Mouse (Mus musculus) retina, adult 2 months (tissue): ENCODE measurements at regions not wholly inside any gene's neighbourhood (a gene's known extent, or its start where the extent isn't known, plus 50 kb on each side); places are given as distances from the start of the nearest gene placed in this dataset.

Experiments
- DNase-seq: peaks from one replicate; pipeline ENCODE4 v3.0.0-alpha.2; 2012; ENCODE audit warnings: low read depth, low spot score

DNA sequence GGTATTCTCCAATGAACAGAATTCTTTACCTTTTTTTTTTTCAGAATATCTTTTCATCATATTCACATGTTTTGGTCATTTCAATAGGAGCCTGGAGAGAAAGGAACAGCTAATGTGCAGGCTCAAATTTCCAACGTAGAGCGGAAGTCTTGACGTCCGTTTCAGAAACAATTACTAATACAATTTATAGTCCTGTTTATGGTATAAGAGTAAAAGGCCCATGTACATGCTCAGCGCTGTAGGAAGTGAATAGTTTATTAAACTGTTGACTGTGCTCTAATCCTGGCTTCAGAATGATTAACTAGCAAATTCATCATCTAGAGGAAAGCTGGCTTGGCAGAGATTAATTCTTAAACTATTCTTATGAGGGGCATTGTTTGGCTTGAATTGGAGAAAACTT, 142.1 kb downstream of the Pik3r1 start:
- no peak for DNase-seq

DNA sequence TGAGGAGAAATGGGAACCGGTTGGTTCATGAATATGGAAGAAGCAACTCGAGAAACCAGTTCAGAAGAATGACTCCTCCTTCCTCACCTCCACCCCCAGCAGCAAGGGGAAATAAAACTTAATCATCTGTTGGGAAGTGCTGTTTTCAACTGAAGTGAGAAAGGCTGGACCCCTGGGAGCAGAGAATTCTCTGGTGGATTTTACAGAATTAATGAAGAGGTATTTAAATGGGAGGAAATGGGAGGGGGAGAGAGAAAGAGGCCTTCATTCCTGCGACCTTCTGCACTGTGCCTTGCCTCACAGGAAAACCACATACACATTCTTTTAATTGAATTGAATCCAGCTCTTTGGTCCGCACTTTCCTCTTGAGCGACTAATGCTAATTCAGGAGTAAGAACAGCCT, 143.8 kb downstream of the Pik3r1 start:
- DNase-seq: no peak

DNA sequence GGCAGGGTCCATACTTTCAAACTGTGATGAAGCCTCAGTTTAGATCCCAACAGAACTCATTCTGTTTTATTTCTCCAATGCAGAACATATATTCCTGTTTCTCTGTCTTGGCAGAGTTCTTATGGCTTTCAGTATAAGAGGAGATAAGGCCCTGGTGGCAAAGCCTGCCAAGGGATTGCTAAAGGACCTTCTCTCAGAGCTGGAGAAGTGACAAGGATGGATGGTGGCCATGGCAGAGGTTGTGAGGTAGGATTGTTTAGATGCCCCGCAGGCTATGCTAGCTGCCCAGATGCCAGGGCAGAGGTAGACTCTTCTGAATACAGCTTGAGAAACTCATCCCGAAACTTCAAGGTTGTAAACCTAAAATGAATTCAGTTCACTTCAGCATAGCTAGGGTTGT, 145.4 kb downstream of the Pik3r1 start:
- no peak for DNase-seq

DNA sequence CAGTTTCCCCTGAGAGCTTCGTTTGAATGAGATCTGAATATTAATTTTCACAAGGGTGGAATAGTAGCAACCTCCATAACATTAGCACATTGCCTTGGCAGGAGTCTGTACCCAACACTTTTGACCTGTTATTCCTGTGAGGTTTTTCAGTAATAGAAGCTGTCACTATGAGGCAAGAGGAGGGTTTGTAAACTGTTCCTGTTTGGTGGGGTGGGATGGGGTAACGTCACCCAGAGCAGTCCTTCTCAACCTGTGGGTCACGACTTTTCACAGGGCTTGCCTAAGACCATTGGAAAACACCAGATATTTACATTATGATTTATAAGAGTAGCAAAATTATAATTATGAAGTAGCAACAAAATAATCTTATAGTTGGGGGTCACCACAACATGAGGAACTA, 147.4 kb downstream of the Pik3r1 start:
- no peak for DNase-seq

DNA sequence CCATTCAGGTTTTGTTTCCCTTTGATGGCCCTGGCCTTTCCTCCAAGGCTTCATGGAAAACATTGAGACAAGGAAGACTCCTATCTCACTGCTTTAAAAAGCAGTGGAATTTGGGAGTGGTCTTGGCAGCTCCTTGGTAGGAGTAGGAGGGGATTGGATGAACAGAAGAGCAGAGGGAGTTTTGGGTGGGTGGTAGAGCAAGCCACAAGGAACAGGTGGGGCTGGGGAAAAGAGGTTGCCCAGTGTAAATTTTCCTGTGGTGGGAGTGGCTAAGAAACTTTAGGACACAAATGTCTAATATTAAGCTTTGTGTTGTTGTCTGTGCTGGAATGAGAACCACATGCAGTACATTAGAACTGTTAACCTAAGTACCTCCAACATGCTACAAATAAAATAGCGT, 148.9 kb downstream of the Pik3r1 start:
- no peak for DNase-seq

DNA sequence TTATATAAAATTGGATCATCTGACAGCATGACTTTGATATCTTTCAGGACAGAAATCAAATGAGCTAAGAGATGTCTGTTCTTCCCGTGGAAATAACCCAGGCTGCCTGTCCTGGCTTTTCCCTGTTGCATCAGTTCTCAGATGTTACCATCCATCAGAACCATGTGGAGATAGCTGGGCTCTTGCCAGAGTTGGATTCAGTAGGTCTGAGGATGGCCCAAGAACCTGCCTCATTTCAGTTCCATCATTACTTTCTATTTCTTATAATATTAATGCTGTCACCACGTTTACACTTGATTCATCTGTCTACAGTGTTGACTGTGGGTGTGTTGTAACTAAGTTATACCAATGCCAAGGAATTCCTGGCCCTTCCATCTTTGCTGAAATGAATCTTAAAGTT, 155.2 kb downstream of the Pik3r1 start:
- DNase-seq: no peak

DNA sequence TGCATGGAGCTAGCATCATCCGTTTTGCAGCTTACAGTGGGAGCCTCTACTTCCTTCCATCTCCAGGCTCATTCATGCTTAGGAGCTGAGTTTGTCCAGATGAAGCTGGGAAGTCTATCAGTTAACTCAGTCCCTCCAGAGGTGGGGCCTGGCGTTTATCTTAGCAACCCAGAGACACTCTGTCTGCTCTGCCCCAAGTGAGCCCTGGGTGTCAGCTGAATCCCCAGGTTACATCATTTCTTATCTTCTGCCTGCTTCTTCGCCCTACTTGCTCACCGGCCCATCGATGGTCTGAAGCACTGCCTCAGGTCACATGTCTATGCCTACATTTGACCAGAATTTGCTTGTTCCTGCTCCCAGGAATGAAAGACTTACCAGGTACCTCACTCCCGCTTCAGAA, 156.3 kb downstream of the Pik3r1 start:
- no peak for DNase-seq

DNA sequence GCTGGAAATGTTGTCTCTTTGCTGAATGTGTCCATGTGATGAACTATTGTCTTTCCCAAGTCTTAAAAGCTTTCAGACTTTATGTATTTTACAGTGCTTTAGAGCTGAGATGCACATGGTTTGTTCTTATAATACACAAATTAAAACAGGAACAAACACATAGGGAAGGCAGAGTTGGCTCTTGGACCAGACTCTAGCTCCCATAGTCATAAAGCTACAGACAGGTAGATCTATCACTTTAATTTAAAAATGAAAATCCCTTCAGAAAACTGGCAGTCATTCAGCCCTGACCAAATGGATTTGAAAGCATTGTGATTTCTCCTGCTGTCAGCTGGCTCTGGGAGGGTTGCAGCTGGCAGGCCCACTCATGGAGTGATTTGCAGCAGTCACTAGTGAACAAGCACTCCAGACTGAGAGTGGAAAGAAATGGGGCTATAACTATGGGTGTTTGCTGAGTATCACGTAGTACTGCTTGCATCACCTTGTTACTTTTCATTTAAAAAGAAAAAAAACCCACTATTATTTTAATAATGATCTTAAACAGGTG, 161.8 kb downstream of the Pik3r1 start:
- DNase-seq: no peak

DNA sequence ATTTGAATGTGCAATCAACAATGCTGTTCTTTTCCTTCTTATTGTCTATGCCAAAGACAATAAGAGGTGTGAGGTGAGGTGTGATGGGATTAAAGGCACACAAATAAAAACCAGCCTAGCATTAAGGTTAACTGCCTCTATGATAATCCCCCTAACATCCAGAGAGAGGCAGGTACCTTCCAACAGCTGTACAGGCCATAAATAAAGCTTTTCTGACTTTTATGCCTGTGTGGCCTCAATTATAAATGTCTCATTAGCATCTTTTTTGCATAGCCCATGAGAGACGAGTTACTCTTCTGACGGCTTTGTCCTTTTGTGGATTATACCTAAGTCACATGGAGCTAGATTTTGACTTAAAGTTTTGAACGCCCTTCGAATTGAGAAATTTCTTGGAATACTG, 162.3 kb downstream of the Pik3r1 start:
- no peak for DNase-seq

DNA sequence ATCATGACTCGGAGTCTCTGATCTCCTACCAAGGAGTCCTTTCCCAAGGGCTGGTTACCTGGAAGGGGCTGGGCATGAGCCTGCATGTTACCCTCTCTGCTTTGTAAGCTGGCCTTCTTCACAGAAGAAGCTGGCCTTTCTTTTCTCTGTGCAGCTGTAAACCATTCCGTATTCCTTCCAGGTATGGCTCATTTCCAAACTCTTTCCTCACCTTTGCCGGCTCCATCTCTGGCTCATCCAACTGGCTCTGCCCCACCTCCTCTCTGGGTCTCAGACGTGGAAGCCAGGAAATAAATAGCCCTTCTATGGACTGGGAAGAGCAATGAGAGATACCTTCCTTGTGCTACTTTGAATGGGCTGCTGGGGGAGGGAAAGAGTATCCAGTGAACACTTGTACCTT, 163.0 kb downstream of the Pik3r1 start:
- no peak for DNase-seq

DNA sequence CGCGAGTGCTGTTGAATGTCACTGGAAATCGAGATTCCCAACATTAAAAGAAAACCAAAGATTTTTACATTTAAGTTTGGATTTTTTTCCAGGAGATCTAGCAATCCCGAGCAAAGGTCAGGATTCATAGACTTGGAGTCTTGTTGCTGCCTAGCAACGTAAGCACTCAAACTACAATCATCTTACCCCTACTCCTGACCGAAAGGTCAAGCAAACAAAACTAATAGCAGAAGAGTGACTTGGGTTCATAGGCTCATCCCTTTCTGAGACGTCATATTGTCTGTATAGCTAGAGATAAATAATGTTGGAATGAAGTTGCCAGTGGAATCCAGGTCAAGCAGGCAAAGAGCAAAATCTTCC, 169.9 kb downstream of the Pik3r1 start:
- DNase-seq: no peak

DNA sequence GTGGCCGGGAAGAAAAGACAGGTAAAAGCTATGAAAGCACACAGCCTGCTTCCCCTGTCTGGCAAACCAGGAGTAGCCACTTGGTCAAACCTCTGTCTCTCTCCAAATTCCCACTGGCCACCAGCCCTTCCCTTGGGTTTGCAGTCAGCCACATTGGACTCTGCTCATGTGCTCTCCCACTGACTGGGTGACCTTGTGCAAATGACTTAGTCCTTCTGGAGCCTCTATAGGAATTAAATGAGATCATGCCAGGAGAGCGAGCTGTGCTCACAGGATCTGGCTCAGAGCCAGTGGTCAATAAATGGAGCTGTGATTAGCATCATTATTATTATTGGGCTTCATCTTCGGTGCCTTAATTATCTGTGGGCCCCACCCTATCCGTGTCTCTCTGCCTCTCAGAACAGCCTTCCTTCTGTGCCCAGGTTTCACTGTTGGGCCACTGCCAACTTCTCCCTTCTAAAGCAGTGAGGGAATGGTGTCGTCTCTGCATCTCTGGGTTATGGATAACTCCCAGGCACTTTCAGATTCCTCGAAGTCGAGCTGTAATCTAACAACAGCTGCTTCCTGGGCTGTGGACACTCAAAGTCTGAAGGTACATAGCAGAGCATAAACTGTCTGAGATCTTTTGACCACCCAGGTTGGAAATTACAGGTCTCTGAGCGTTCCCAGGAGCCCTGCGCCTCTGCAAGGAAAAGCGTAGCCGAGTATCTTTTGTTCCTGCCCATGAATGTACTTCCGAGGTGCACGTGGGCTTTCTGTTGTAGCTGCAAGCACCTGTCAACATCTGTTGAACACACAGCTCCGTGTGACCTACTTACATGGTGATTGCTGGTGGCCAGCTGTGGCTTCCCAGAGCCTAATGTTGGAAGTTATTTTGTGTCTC, 170.5 kb downstream of the Pik3r1 start:
- no peak for DNase-seq

DNA sequence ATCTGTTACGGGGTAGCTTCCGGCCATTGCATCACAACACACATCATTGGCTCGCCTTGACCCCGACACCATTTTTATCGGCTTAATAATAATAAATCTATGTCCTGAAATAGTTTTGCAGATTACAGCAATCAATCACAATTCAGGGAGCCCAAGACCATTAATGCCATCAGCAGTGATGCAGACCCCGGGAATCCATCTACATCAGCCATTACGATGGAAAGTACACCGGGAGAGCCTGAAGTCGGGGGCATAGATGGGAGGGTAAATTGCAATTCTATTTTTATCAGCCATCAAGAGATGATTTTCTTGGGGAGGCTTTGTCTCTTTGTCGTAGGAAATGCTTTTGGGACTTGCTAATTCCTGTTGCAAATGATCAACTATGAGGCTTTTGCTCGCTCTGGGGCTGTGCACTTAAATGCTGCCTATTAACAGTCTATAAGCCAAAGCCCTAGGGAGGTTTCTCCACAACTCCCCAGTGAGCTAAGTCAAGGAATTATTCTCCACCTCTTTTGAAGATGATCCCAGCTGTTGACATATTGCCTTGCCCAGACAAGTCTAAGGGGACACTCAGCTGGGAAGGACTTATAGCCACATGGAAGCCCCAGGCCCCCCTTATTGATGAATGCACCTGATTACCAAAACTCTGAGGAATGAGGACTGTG, 173.4 kb downstream of the Pik3r1 start:
- no peak for DNase-seq

DNA sequence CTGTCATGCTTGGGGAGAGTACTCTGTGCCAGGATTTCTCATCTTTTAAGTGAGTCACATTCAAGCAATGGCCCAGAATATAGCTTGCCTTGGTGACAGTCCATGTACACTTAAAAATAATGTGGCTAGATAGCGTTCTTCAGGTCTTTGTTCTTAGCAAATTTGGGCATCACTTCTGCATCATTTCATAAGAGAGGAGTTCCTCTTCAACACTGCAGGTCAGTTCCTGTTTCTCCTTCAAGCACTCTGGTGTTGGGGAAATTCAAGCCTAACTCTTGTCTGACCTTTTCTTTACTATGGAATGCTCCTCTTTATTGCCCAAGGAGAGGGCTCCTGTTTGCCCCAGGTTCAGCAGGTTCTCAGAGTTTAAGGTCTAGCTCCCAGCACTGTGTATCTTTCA, 175.7 kb downstream of the Pik3r1 start:
- no peak for DNase-seq

DNA sequence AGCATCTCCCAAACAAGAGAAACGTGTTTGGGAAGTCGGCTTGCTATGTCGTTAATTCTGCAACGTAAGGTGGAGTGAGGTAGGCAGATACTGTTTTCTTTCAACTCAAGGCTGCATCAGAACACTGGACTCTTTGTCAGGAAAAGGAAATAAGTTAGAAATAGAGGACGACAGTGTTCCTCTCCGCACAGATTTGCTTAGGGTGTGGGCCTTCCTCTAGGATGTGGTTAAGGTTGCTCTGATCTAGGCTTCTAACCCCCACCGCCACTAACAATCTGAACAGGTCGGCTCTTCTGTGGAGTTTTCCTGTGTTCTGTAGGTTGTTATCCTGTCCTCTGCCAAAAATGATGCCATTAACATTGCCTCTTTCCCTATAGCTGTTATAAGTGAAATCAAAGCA, 179.1 kb downstream of the Pik3r1 start:
- no peak for DNase-seq

DNA sequence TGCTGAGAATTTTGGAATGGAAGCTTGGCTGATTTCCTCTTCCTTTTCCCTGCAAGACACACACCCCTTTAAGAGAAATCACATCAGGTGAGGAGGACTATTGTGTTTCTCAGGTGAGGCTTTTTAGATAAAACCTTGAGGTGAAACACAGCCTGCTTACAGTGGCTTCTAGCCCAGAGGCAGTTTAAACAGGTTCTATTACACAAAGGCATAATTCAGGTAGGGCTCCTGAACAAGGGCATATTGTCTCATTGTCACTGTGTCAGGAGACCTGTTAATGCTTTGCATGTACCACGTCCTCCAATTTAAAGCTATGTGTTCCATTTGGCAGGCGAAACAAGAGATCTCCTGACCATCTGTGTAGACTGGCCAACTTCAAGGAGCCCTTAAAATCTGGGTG, 181.2 kb downstream of the Pik3r1 start:
- no peak for DNase-seq

DNA sequence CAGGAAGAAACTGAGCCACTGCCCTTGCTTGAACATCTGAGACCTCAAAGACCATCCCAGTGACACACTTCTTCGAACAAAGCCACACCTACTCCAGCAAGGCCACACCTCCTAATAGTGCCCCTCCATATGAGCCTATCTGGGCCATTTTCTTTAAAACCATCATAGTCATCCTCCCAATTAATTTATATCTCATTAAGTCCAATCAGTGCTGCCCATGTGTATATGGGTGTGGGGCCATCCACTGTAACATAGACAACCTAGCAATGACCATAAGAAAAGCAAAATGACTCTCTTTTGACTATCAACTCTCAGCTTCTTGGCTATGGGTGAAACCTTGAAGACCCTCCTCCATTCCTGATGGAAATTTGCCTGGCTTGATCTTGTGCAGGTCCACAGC, 191.5 kb downstream of the Pik3r1 start:
- DNase-seq: no peak

DNA sequence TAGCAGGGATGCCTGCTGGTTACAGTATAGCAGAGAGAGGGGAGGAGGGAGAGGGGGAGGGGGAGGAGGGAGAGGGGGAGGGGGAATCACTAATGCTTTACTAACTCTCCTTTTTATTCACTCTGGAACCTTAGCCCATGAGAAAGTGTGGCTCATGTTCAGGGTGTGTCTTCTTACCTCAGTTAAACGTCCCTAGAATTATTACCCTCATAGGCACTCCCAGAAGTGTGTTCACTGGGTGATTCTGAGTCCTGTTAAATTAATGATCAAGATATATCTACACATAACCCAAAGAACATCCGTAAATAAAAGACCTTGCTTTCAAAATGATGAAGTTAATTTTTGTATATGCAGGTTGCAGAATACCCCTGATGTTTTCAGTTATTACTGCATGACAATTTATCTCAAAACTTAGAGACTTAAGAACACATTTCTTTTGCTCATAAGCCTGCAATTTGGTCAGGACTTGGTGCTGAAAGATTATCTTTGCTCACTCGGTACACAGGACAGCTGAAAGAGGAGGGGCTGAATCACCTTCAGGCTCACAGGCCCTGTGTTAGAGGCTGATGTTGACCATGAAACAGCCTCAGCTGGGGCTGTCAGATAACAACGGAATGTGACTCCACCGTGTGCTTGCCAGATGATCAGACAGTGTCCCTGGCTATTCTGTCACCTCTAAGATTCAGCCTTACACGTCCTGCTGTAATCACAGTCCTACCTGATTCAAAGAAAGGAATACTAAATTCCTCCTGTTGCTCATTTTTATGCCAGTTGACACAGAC, 195.0 kb downstream of the Pik3r1 start:
- DNase-seq: no peak

DNA sequence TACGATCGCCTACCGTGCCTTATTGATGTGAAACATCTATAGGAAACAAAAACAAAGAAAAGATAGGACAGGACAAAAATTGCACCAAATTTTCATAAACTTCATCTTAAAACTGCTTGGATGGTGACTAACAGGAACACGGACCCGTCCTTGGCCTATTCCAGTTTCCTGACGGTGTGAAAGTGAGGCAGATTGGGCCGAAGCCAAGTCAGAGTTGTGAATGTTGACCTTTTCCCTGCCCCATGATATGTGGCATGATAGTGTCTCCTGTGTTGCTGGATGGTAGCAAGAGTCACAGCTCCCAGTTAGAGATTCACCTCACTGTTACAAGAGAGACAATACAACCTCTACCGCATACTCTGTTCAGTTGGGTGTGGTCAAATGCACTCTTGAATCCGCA, 195.8 kb downstream of the Pik3r1 start:
- no peak for DNase-seq

DNA sequence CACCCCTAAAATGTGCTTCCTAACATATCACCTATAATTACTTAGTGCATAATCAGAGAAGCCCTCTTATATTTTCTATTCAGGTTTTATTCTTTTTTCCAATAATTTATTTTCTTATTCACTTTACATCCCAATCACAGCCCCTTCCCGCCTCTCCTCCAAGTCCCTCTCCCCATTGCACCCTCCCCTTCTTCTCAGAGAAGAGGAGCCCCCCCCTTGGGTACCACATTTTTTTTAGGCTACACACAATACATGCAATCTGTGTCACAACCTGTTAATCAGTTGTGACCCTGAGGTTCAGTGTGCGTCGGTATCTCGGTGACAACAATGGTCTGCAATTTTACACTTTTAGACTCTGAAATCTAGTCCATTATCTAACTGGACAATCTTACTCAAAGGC, 198.0 kb downstream of the Pik3r1 start:
- DNase-seq: no peak

DNA sequence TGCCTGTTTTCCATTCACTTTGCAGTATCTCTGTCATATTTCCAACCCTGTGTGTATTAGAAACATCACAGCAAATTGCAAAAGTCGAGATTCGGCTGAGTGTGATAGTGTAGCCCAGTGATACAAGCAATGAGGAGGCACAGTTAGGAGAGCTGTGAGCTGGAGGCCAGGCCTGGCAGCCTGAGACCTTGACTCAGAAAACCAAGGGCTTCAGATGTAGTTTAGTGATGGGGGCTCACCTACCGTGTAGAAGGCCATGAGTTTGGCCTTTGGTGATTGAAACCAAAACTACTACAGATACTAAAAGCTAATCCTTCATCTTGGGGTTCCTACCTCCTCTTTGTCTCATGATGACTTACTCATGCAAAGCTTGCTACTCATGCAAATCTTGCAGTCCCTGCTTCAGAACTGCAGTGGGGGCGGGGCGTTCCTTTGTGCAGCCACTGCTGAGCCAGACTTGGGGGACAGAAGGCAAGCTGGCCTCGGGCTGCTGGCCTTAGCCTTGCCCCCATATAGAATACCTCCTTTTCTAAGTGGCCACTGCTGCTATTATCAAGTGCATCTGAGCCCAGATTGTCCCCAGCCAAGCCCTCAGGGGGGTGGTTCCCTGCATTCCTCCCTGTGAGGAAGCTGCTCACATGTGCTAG, 198.9 kb downstream of the Pik3r1 start:
- no peak for DNase-seq

DNA sequence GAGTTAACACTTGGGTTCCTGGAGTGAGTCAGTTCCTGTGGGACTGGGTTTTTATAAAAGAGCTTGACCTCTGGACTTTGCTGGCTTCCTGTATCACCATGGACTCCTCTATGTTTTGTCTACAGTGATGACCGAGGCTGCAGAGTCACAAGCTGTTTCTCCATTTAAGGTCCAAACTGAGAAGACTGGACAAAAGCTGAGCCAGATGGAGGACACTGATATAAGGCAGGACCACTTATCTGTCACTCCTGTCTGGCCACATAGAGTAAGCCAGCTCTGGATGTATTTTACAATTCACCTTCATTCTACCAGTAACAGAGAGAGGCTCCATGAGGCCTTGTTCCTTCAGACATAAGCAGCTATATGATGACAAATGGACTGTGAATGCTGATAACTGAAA, 202.7 kb downstream of the Pik3r1 start:
- DNase-seq: no peak
